Mouse (Mus musculus) hindbrain, embryonic 14.5 days (tissue): ENCODE results near the gene Sept1. TPM values are rescaled to one million over a fixed set of nuclear protein-coding genes. Genes with fewer than 3 reads are reported as not detected.

Experiments
- ATAC-seq: fragments of 200-750 bp; cut with Nextera tagmentation; 2 replicates; pipeline ENCODE4 v1.8.0; 2017; ENCODE audit warnings: moderate number of reproducible peaks, mild to moderate bottlenecking, moderate TSS enrichment, moderate library complexity; ENCODE audit not compliant: low FRiP score
- DNase-seq: peaks from one replicate; pipeline ENCODE4 v3.0.0-alpha.2; 2015; ENCODE audit warnings: low spot score
- H3K27ac ChIP-seq: fragments of 300-500 bp; sonication (generic); 2 replicates; pipeline ENCODE4 v1.5.1; 2014; ENCODE audit warnings: mild to moderate bottlenecking, moderate library complexity
- H3K27me3 ChIP-seq: fragments of 300-500 bp; sonication (generic); 2 replicates; pipeline ENCODE4 v1.6.1; 2014; ENCODE audit warnings: mild to moderate bottlenecking, low read length, mixed read lengths; ENCODE audit not compliant: control insufficient read depth, insufficient read depth
- H3K36me3 ChIP-seq: fragments of 300-500 bp; sonication (generic); replicated peaks from 2 replicates; pipeline ENCODE4 v1.6.1; 2014; ENCODE audit not compliant: control insufficient read depth, insufficient read depth
- H3K4me1 ChIP-seq: fragments of 300-500 bp; sonication (generic); replicated peaks from 2 replicates; pipeline ENCODE4 v1.6.1; 2014; ENCODE audit warnings: antibody characterized with exemption, low read length, mixed read lengths; ENCODE audit not compliant: control insufficient read depth, insufficient read depth
- H3K4me2 ChIP-seq: fragments of 300-500 bp; sonication (generic); replicated peaks from 2 replicates; pipeline ENCODE4 v1.6.1; 2014; ENCODE audit warnings: mild to moderate bottlenecking, moderate library complexity
- H3K4me3 ChIP-seq: fragments of 300-500 bp; sonication (generic); replicated peaks from 2 replicates; pipeline ENCODE4 v1.5.1; 2014; ENCODE audit warnings: mild to moderate bottlenecking, low read length
- H3K9ac ChIP-seq: fragments of 300-500 bp; sonication (generic); 2 replicates; pipeline ENCODE4 v1.6.1; 2014
- H3K9me3 ChIP-seq: fragments of 300-500 bp; sonication (generic); 2 replicates; pipeline ENCODE4 v1.6.1; 2016; ENCODE audit warnings: low read length; ENCODE audit not compliant: control insufficient read depth
- WGBS: fragments of 180-500 bp; shearing (Covaris S2); extraction: QIAGEN DNeasy Blood & Tissue Kit; methylation state at CpG from one replicate; pipeline ENCODE4 v1.1.7; 2014; 5-methylcytosine and 5-hydroxymethylcytosine counted together
- polyA plus RNA-seq: library from polyadenylated mRNA; unstranded; fragments of >200 nt; fragmentation: Nextera tagmentation; extraction: Ambion mirVana; gene quantifications from 2 replicates; pipeline ENCODE4 v1.2.1, GENCODE M21; 2014

Gene Sept1
- polyA plus RNA-seq, 1 experiment from 2014 or later, result 9.2 TPM

- peak within 1 kb of the TSS; percentile 81 for H3K4me2 ChIP-seq
- 2% methylated on average over 44 of the region's 56 CpGs for WGBS
- H3K27ac ChIP-seq, result peak within 1 kb of the TSS; percentile 80
- H3K27me3 ChIP-seq, result no peaks in the 10 kb centered on the region
- peak within 1 kb of the TSS; percentile 96 for H3K9ac ChIP-seq
- peak within 1 kb of the TSS; percentile 87 for H3K4me3 ChIP-seq
- peaks cover 17% of the 10 kb centered on the region for H3K4me1 ChIP-seq
- DNase-seq (peak; percentile 86), ATAC-seq (peak; percentile 96)
- H3K9me3 ChIP-seq, result no peaks in the 10 kb centered on the region
- H3K36me3 ChIP-seq, result peaks cover 19% of the 10 kb centered on the region
Observed at GRCm38 (mm10) chr7:127243870-127244657, 11.1 kb upstream of the Sept1 start, which contains the start of gene Zfp771. Zfp771 (plus strand) TSS chr7:127244274.

- H3K27me3 ChIP-seq, result no peaks in the 10 kb centered on the region
- 49% methylated on average over 2 of the region's 2 CpGs for WGBS
- no peak for ATAC-seq
- no peaks in the 10 kb centered on the region for H3K9me3 ChIP-seq
- H3K4me1 ChIP-seq, result peaks cover 17% of the 10 kb centered on the region
- peak overlapping the region; percentile 87 for H3K4me3 ChIP-seq
- peak overlapping the region; percentile 96 for H3K9ac ChIP-seq
- H3K4me2 ChIP-seq, result peak overlapping the region; percentile 81
- H3K27ac ChIP-seq, result peak overlapping the region; percentile 80
- DNase-seq, result no peak
- H3K36me3 ChIP-seq, result peaks cover 23% of the 10 kb centered on the region
Observed at GRCm38 (mm10) chr7:127243361-127243867, 10.5 kb upstream of the Sept1 start.

GRCm38 (mm10) chr7:127234777-127235176 is 1.8 kb upstream of the Sept1 start:
- DNase-seq, result no peak
- Histone ChIP-seq H3K9me3 (no peaks in the 10 kb centered on the region), H3K36me3 (peaks cover 51% of the 10 kb centered on the region), H3K4me3 (no peak overlapping the region), H3K27ac (no peak overlapping the region), H3K4me1 (peaks cover 33% of the 10 kb centered on the region), H3K27me3 (no peaks in the 10 kb centered on the region), H3K9ac (no peak overlapping the region), H3K4me2 (peak overlapping the region; percentile 60)
- WGBS, result 97% methylated on average over 2 of the region's 2 CpGs
- no peak for ATAC-seq

GRCm38 (mm10) chr7:127233765-127234164 is 835 bp upstream of the Sept1 start:
- Histone ChIP-seq H3K4me1 (peaks cover 33% of the 10 kb centered on the region), H3K36me3 (peaks cover 42% of the 10 kb centered on the region), H3K9me3 (no peaks in the 10 kb centered on the region), H3K27me3 (no peaks in the 10 kb centered on the region), H3K9ac (peak overlapping the region; percentile 96), H3K4me3 (peak overlapping the region; percentile 83), H3K27ac (peak overlapping the region; percentile 98), H3K4me2 (peak overlapping the region; percentile 60)
- WGBS, result 6% methylated on average over 9 of the region's 9 CpGs
- DNase-seq (no peak), ATAC-seq (no peak)

- ATAC-seq (peak; percentile 12), DNase-seq (no peak)
- WGBS, result under 1% methylated on average over 26 of the region's 27 CpGs
- Histone ChIP-seq H3K9me3 (no peaks in the 10 kb centered on the region), H3K27me3 (no peaks in the 10 kb centered on the region), H3K4me1 (peaks cover 33% of the 10 kb centered on the region), H3K4me3 (peak overlapping the region; percentile 83), H3K27ac (peak overlapping the region; percentile 98), H3K4me2 (peak overlapping the region; percentile 60), H3K36me3 (peaks cover 38% of the 10 kb centered on the region), H3K9ac (peak overlapping the region; percentile 96)
Observed at GRCm38 (mm10) chr7:127233368-127233749, 429 bp upstream of the Sept1 start.

GRCm38 (mm10) chr7:127231826-127232621 is 906 bp downstream of the Sept1 start:
- peak overlapping the region; percentile 96 for H3K9ac ChIP-seq
- ATAC-seq (no peak), DNase-seq (no peak)
- H3K36me3 ChIP-seq, result peaks cover 24% of the 10 kb centered on the region
- peak overlapping the region; percentile 98 for H3K27ac ChIP-seq
- no peaks in the 10 kb centered on the region for H3K27me3 ChIP-seq
- WGBS, result 4% methylated on average over 20 of the region's 20 CpGs
- H3K4me1 ChIP-seq, result peaks cover 33% of the 10 kb centered on the region
- H3K4me2 ChIP-seq, result peak overlapping the region; percentile 60
- H3K4me3 ChIP-seq, result peak overlapping the region; percentile 83
- no peaks in the 10 kb centered on the region for H3K9me3 ChIP-seq

GRCm38 (mm10) chr7:127231376-127231775 is 1.6 kb downstream of the Sept1 start:
- peak overlapping the region; percentile 83 for H3K4me3 ChIP-seq
- no peak overlapping the region for H3K27ac ChIP-seq
- H3K4me2 ChIP-seq, result peak overlapping the region; percentile 60
- H3K36me3 ChIP-seq, result peaks cover 18% of the 10 kb centered on the region
- DNase-seq (no peak), ATAC-seq (no peak)
- H3K4me1 ChIP-seq, result peaks cover 33% of the 10 kb centered on the region
- WGBS, result 63% methylated on average over 3 of the region's 3 CpGs
- H3K9ac ChIP-seq, result peak overlapping the region; percentile 96; the same call in 1 of the 2 replicates
- H3K27me3 ChIP-seq, result no peaks in the 10 kb centered on the region
- no peaks in the 10 kb centered on the region for H3K9me3 ChIP-seq

- 67% methylated on average over 4 of the region's 4 CpGs for WGBS
- Histone ChIP-seq H3K4me2 (no peak overlapping the region), H3K36me3 (no peaks in the 10 kb centered on the region), H3K27me3 (no peaks in the 10 kb centered on the region), H3K4me1 (peaks cover 21% of the 10 kb centered on the region), H3K9me3 (no peaks in the 10 kb centered on the region), H3K9ac (no peak overlapping the region), H3K4me3 (no peak overlapping the region), H3K27ac (no peak overlapping the region)
- no peak for ATAC-seq
- DNase-seq, result peak; percentile 81
Observed at GRCm38 (mm10) chr7:127228615-127229303, 4.2 kb downstream of the Sept1 start.
